Mouse (Mus musculus) cerebellum, adult 2 months (tissue): ENCODE results near the gene Cdc42ep2. TPM values are rescaled to one million over a fixed set of nuclear protein-coding genes. Genes with fewer than 3 reads are reported as not detected.
A peak's percentile ranks its signal among the peaks of the same experiment; 100 is the strongest.

Experiments used
- DNase-seq, 2 experiments: peaks; one replicate each; pipeline ENCODE4 v3.0.0; 2021
- H3K27ac ChIP-seq: fragments of 200-500 bp; 2 replicates; pipeline ENCODE4 v1.5.1; 2012; ENCODE audit warnings: low read length, control low read depth, inconsistent platforms; ENCODE audit not compliant: insufficient read depth
- H3K27me3 ChIP-seq: fragments of 200-500 bp; 2 replicates; pipeline ENCODE4 v1.6.1; 2012; ENCODE audit warnings: inconsistent platforms, mild to moderate bottlenecking, low read length, moderate library complexity; ENCODE audit not compliant: control insufficient read depth, insufficient read depth
- H3K4me1 ChIP-seq: fragments of 200-500 bp; 2 replicates; pipeline ENCODE4 v1.6.1; 2011; ENCODE audit warnings: low read length; ENCODE audit not compliant: control insufficient read depth, insufficient read depth
- H3K4me3 ChIP-seq: fragments of 200-500 bp; replicated peaks from 2 replicates; pipeline ENCODE3; 2011; ENCODE audit warnings: mild to moderate bottlenecking, low read depth, low read length, control low read depth; ENCODE audit not compliant: insufficient read depth
- CTCF ChIP-seq: fragments of 200-500 bp; IDR thresholded peaks from 2 replicates; pipeline ENCODE4 v1.5.1; 2011; ENCODE audit warnings: low read depth, mild to moderate bottlenecking, control low read depth, low read length, moderate library complexity, borderline replicate concordance; ENCODE audit not compliant: insufficient read depth
- POLR2A ChIP-seq: fragments of 200-500 bp; IDR thresholded peaks from 2 replicates; pipeline ENCODE4 v1.6.1; 2011; ENCODE audit warnings: low read length, control low read depth, borderline replicate concordance; ENCODE audit not compliant: insufficient read depth
- WGBS: fragments of 180-500 bp; shearing (Covaris S2); methylation state at CpG from one replicate; pipeline ENCODE4 v1.1.7; 2018; 5-methylcytosine and 5-hydroxymethylcytosine counted together
- polyA plus RNA-seq: library from polyadenylated mRNA; depleted of rRNA; stranded (reverse); fragments of >200 nt; gene quantifications from 2 replicates; pipeline ENCODE4 v1.2.3, GENCODE M21; 2012

Gene Cdc42ep2
- polyA plus RNA-seq, 1 experiment, result 25.2 TPM

- no peak overlapping the region for H3K4me3 ChIP-seq
- 78% methylated on average over 15 of the region's 15 CpGs for WGBS
- TF ChIP-seq POLR2A, result no peak
- H3K4me1 ChIP-seq, result peaks cover 5% of the 10 kb centered on the region; the same call in 1 of the 2 replicates
- H3K27me3 ChIP-seq, result no peaks in the 10 kb centered on the region
- no peak overlapping the region for H3K27ac ChIP-seq
- no peak for DNase-seq
These were observed 2.3 kb downstream of the Cdc42ep2 start for GRCm38 (mm10) chr19:5922119-5922942.

- DNase-seq, result no peak
- H3K4me3 ChIP-seq, result no peak overlapping the region
- H3K4me1 ChIP-seq, result peaks cover 5% of the 10 kb centered on the region; the same call in 1 of the 2 replicates
- WGBS, result 26% methylated on average over 9 of the region's 9 CpGs
- H3K27ac ChIP-seq, result no peak overlapping the region
- TF ChIP-seq POLR2A (no peak), CTCF (no peak)
- H3K27me3 ChIP-seq, result no peaks in the 10 kb centered on the region
These were observed 2.9 kb downstream of the Cdc42ep2 start for GRCm38 (mm10) chr19:5921715-5922114.

GRCm38 (mm10) chr19:5913007-5913719 lies 11.5 kb downstream of the Cdc42ep2 start, which contains the start of gene Dpf2:
TSS of gene Dpf2 (minus strand) at chr19:5913010.
- peak within 1 kb of the TSS; percentile 87 for H3K4me3 ChIP-seq
- 14% methylated on average over 13 of the region's 13 CpGs for WGBS

GRCm38 (mm10) chr19:5912103-5913006 lies 12.3 kb downstream of the Cdc42ep2 start:
- DNase-seq, result peak; percentile 99
- Histone ChIP-seq H3K27ac (peak overlapping the region; percentile 40), H3K4me1 (peaks cover 8% of the 10 kb centered on the region), H3K4me3 (peak overlapping the region; percentile 87), H3K27me3 (no peaks in the 10 kb centered on the region)
- WGBS, result under 1% methylated on average over 59 of the region's 59 CpGs
- no peak for TF ChIP-seq CTCF
- TF ChIP-seq POLR2A, result peak; percentile 97; the same call in 1 of the 2 replicates

More at GRCm38 (mm10) chr19:5913007-5913719, 11.5 kb downstream of the Cdc42ep2 start, which contains the start of gene Dpf2:
- H3K27me3 ChIP-seq, result no peaks in the 10 kb centered on the region
- DNase-seq, result no peak
- H3K4me1 ChIP-seq, result peaks cover 8% of the 10 kb centered on the region
- TF ChIP-seq POLR2A, result no peak
- no peak for TF ChIP-seq CTCF
- H3K27ac ChIP-seq, result peak within 1 kb of the TSS; percentile 40

GRCm38 (mm10) chr19:5911430-5912102 lies 13.1 kb downstream of the Cdc42ep2 start:
- H3K27ac ChIP-seq, result peak overlapping the region; percentile 21
- 1% methylated on average over 14 of the region's 14 CpGs for WGBS
- no peaks in the 10 kb centered on the region for H3K27me3 ChIP-seq
- peaks cover 10% of the 10 kb centered on the region for H3K4me1 ChIP-seq
- TF ChIP-seq POLR2A (no peak), CTCF (no peak)
- DNase-seq, result no peak
- H3K4me3 ChIP-seq, result peak overlapping the region; percentile 87

- 5% methylated on average over 6 of the region's 6 CpGs for WGBS
- TF ChIP-seq CTCF, result no peak
- TF ChIP-seq POLR2A, result no peak
- no peak for DNase-seq
- Histone ChIP-seq H3K4me3 (peak overlapping the region; percentile 26), H3K4me1 (peaks cover 10% of the 10 kb centered on the region), H3K27ac (no peak overlapping the region), H3K27me3 (no peaks in the 10 kb centered on the region)
These were observed 14.4 kb downstream of the Cdc42ep2 start for GRCm38 (mm10) chr19:5910221-5910620.

GRCm38 (mm10) chr19:5907275-5907674 lies 17.3 kb downstream of the Cdc42ep2 start:
- 72% methylated on average over 3 of the region's 3 CpGs for WGBS
- no peak overlapping the region for H3K27ac ChIP-seq
- H3K27me3 ChIP-seq, result no peaks in the 10 kb centered on the region
- peaks cover 10% of the 10 kb centered on the region for H3K4me1 ChIP-seq
- TF ChIP-seq POLR2A (no peak), CTCF (no peak)
- DNase-seq, result no peak
- no peak overlapping the region for H3K4me3 ChIP-seq
